Mouse (Mus musculus) CH12F3 (cell line): ENCODE measurements around the gene Cdc42se1.

Experiments used
- in situ Hi-C: fragments of 300-500 bp; cut with MboI; formaldehyde crosslinking; loops from 2 replicates; pipeline ENCODE4 v1.14.3; 2020; ENCODE audit warnings: low sequenced_read_pairs

The Cdc42se1 gene

DNA sequence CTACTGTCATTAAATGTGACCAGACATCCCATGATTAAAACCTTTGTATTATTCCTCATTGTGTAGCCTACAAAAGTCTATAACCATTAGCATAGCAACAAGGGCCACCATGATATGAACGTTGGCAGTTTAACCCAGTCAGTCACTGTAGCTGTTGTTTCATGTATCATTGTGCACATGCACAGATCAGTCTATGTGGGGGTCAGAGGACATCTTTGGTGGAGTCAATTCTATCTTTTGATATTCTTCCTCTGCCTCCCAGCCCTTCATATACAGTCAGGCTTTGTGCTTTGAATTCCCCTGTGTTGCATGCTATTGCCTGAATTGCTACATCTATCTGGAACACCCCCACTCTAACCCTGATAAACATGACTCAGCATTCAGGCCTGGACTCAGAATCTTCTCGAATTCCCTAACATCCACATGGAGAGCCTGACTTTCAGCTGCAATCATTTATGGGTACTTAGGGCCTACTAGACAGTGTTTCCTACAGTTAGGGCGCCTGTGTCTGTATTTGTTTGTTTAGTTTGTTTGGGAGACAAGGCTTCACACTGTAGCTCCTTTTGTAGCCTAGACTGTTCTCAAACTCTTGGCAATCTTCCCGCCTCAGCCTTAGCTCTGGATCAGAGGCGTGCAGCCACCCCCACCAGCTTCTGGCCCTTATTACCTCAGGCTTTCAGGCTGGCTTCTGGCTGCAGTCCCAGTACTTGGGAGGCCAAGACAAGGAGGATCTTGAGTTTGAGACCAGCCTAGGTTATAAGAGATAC, 18.1 kb downstream of the Cdc42se1 start:
- in situ Hi-C loops: no loop called here

DNA sequence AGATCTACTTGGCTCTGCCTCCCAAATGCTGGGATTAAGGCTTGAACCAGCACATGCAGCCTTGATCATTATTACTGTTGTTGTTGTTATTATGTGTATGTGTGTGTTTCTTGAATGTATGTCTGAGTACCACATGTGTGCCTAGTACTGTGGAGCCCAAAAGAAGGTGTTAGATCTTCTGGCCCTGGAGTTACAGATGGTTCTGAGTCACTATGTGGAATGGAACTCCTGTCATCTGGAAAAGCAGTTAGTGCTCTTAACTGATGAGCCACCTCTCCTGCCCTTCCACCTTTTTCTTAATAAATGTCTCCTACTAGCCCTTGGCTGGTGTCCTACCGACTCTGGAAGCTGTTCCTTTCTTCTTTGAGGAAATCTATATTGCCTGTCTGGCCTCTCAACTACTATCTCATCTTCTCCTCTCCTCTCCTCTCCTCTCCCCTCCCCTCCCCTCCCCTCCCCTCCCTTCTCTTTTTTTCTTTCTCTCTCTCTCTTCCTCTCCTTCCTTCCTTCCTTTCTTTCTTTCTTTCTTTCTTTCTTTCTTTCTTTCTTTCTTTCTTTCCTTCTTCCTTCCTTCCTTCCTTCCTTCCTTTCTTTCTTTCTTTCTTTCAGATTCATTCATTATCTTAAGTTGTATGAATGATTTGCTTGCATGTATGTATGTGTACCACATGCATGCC, 19.3 kb downstream of the Cdc42se1 start:
- in situ Hi-C loops: no loop called here

GRCm38 (mm10) chr3:95250361-95250760, 21.8 kb downstream of the Cdc42se1 start:
- in situ Hi-C loops: no loop called here

- in situ Hi-C loops: no loop called here
These were observed 22.4 kb downstream of the Cdc42se1 start, which contains the start of gene Bnipl for GRCm38 (mm10) chr3:95250783-95251424. Gene Bnipl, minus strand, starts transcription at chr3:95251193.

DNA sequence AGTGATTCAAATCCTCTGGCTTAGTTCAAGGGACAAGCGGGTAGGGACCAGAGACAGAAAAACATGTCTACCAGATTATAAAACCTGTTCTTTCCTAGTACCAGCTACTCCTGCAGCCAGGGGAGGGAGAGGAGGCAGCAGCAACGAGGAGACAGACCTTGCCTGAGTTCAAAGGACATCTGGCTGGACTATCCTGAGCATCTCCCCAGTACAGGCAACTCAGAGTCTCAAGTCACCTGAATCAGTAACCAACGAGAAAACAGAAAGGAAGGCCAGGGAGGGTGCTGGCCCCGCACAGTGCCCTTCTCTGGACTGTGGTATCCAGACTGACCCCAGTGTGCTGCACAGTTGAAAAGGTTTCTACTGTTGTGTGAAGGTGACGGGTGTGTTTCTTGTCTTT, 28.4 kb downstream of the Cdc42se1 start:
- in situ Hi-C loops: no loop called here

- in situ Hi-C loops: loop anchor here (10.0 kb wide), 1 partner anchor 117 kb away; the partner anchor contains the start of gene Tnfaip8l2
These were observed 33.4 kb downstream of the Cdc42se1 start for GRCm38 (mm10) chr3:95261975-95262374.

DNA sequence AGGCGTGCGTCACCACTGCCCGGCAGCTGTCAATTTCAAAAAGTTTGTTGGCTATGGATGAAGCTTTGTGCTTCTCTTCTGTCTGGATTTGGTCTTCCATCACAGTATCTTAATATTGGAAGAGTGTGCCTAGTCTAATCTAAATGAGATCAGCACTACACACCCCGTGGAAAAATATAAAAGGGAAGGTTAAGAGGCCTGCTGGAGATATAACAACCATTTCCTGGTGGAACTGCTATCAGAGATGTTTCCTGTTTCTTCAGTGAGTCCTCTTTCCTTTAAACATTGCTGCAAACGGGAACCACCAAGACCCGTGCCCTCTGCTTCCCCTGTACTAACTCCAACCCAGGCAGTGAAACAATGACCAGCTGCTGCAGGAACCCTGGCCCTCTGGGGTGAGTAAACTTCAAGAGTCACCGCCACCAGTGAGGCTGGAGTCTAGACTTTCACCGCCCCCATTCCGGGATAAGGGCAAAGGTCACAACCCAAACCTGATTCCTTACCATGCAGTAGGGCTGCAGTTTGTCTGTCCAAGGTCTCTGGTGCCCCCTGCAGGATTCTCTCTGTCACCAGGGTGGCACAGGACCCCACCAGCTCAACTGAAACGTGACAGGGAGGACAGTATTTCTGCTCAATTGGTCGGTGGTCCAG, 34.7 kb downstream of the Cdc42se1 start:
- in situ Hi-C loops: loop anchor here (10.0 kb wide), 1 partner anchor 118 kb away; the partner anchor contains the start of gene Tnfaip8l2

DNA sequence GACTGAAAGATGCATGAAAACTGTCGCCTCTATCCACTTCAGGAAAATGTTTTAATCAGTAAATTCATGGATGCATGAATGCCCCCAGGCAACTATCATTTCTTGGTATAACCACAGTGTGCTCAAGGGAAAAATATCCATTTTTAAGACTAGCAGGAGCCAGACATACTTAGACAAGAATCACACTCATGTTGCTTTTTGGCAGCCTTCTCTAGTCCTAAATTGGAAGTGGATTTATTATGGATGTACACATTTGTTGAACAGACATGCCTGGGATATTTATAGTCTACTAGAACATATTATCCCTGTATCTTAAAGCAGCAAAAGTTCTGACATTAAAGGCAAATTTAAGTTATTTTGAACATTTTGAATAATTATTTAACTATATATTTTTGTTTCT, 36.2 kb downstream of the Cdc42se1 start:
- in situ Hi-C loops: loop anchor here (10.0 kb wide), 1 partner anchor 120 kb away; the partner anchor contains the start of gene Tnfaip8l2

GRCm38 (mm10) chr3:95266052-95266451, 37.5 kb downstream of the Cdc42se1 start:
- in situ Hi-C loops: loop anchor here (10.0 kb wide), 1 partner anchor 121 kb away; the partner anchor contains the start of gene Tnfaip8l2

DNA sequence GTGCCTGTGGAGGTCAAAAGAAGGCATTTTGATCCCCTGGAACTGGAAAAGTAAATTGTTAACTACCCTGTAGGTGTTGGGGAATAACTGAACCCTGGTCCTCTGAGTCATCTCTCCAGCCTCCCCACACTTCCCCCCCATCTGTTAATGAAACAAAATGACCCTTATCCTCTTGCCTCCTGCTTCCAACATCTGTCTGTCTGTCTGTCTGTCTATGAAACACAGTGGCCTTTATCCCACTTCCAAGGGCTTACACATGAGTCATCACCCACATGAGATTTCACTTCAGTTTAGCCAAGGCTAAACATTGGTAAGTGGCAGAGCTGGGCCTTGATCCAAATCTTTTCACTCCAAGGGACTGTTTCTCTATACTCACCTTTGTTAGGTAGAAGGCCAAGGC, 39.3 kb downstream of the Cdc42se1 start:
- in situ Hi-C loops: loop anchor here (10.0 kb wide), 1 partner anchor 123 kb away; the partner anchor contains the start of gene Tnfaip8l2

GRCm38 (mm10) chr3:95269789-95270188, 41.3 kb downstream of the Cdc42se1 start:
- in situ Hi-C loops: loop anchor here (10.0 kb wide), 1 partner anchor 125 kb away; the partner anchor contains the start of gene Tnfaip8l2

GRCm38 (mm10) chr3:95270766-95271364, 42.3 kb downstream of the Cdc42se1 start:
- in situ Hi-C loops: no loop called here

- in situ Hi-C loops: no loop called here
These were observed 44.9 kb downstream of the Cdc42se1 start for GRCm38 (mm10) chr3:95273471-95273870.

GRCm38 (mm10) chr3:95274453-95274852, 45.9 kb downstream of the Cdc42se1 start:
- in situ Hi-C loops: no loop called here

DNA sequence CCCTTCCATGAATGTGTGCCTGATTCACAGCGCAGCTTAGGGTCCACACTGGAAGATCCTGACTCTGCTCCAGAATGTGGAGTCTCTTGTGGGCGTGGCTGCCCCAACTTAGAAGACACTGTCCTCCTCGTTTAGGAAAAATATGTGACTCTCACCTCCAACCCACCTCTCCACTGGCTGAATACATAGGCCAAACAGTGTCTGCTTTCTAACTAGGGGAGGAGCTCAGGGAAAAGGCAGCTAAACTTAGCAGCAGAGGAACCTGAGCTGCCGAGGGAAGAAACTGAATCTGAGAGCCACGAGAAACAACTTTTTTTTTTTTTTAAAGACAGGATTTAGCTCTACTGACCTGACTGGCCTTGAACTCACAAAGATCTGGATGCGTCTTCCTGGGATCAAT, 46.6 kb downstream of the Cdc42se1 start:
- in situ Hi-C loops: no loop called here

GRCm38 (mm10) chr3:95276428-95276934, 47.9 kb downstream of the Cdc42se1 start:
- in situ Hi-C loops: no loop called here

GRCm38 (mm10) chr3:95277149-95277551, 48.6 kb downstream of the Cdc42se1 start:
- in situ Hi-C loops: no loop called here

- in situ Hi-C loops: no loop called here
These were observed 52.2 kb downstream of the Cdc42se1 start for GRCm38 (mm10) chr3:95280747-95281146.

- in situ Hi-C loops: no loop called here
These were observed 52.9 kb downstream of the Cdc42se1 start, which contains the start of the genes Mindy1 and Prune1 for GRCm38 (mm10) chr3:95281216-95282126. Gene Mindy1, plus strand, starts transcription at chr3:95281345. Gene Prune1, minus strand, starts transcription at chr3:95282076.
